Mouse (Mus musculus) C2C12 (cell line): ENCODE measurements around the gene Exoc4.

ENCODE experiments used
- CEBPB ChIP-seq: IDR thresholded peaks from one replicate; pipeline ENCODE4 v1.6.1; 2011; ENCODE audit warnings: low read depth, mild to moderate bottlenecking, control low read depth, moderate library complexity
- CTCF ChIP-seq: IDR thresholded peaks from one replicate; pipeline ENCODE4 v1.5.1; 2011; ENCODE audit not compliant: control insufficient read depth, insufficient read depth, insufficient read length
- MAX ChIP-seq: IDR thresholded peaks from one replicate; pipeline ENCODE4 v1.6.1; 2011; ENCODE audit warnings: mild to moderate bottlenecking, control low read depth
- MYOD1 ChIP-seq: IDR thresholded peaks from one replicate; pipeline ENCODE4 v1.6.1; 2011; ENCODE audit warnings: low read depth; ENCODE audit not compliant: control insufficient read depth, insufficient read length
- MYOG ChIP-seq: IDR thresholded peaks from one replicate; pipeline ENCODE4 v1.6.1; 2011; ENCODE audit not compliant: control insufficient read depth, insufficient read length; ENCODE audit errors: extremely low read depth
- USF1 ChIP-seq: IDR thresholded peaks from one replicate; pipeline ENCODE4 v1.6.1; 2011; ENCODE audit warnings: low read depth, mild to moderate bottlenecking, control low read depth, moderate library complexity

- TF ChIP-seq CTCF: no peak
- no peak for TF ChIP-seq USF1
- no peak for TF ChIP-seq MYOG
- no peak for TF ChIP-seq CEBPB
- no peak for TF ChIP-seq MAX
- no peak for TF ChIP-seq MYOD1
Observed at GRCm38 (mm10) chr6:33763245-33763644, 514.4 kb downstream of the Exoc4 start.
